Mouse (Mus musculus): Measurements from ENCODE around the gene Itpr3. TPM values are rescaled to one million over a fixed set of nuclear protein-coding genes. Genes with fewer than 3 reads are reported as not detected.

Itpr3 gene
- total and polyA plus RNA-seq, 2 experiments from 2014 or later: 0.89 to 6.9 TPM

GRCm38 (mm10) chr17:27123103-27123502 lies 66.0 kb downstream of the Itpr3 start:
- no peak overlapping the region for H3K27ac ChIP-seq (ENCODE audit: low read depth)
- H3K36me3 ChIP-seq (replicated peaks; ENCODE audit: control insufficient read depth, insufficient read depth, low read length): peaks cover 34% of the 10 kb centered on the region
- H3K4me3 ChIP-seq (ENCODE audit: low read depth, low read length): no peak overlapping the region
- H3K9ac ChIP-seq (replicated peaks; ENCODE audit: low read depth, low read length): no peak overlapping the region
- DNase-seq (ENCODE audit: low spot score) (no peak), ATAC-seq (ENCODE audit: insufficient read depth, low read depth) (no peak)
- 0 out of 2 replicates have a peak, but pooled peaks cover 4% of the 10 kb centered on the region for H3K4me1 ChIP-seq (ENCODE audit: control insufficient read depth, insufficient read depth)
- H3K4me2 ChIP-seq (ENCODE audit: low read depth, low read length): no peak overlapping the region
- TF ChIP-seq EP300 (IDR thresholded peaks at IDR 0.05; ENCODE audit: low read depth): no peak
- no peak for TF ChIP-seq CTCF (IDR thresholded peaks at IDR 0.05; ENCODE audit: low read depth)
- 68% methylated on average over 2 of the region's 2 CpGs for WGBS
- H3K9me3 ChIP-seq (replicated peaks; ENCODE audit: control insufficient read depth, low read length): no peaks in the 10 kb centered on the region
- H3K27me3 ChIP-seq (ENCODE audit: control insufficient read depth, insufficient read depth, low read length): no peaks in the 10 kb centered on the region

DNA sequence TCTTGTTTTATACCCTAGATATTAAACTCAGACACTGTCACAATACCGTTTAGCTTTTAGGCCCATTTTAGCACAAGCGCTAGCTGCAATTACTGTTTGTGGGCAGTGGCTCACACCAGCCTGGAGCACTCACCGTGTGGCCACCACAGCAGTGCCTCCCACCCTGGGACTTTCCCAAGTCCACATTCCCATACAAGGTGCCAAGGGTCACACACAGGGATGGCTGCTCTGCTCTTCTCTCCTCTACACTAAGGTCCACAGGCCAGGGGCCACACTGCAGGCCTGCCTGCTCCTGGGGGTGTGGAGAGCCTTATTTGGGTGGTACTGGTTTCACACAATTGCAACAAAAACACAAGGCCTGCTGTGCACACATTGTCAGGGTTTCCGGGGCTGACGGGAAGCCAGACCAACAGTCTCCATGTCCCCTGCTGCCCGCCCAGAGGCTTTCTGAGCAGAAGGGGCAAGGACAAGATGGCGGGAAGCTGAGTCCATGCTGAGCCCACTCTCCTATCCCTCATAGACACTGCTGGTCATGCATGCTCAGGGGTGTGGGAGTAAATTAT lies 66.8 kb downstream of the Itpr3 start:
- H3K4me3 ChIP-seq (ENCODE audit: low read depth, low read length): no peak overlapping the region
- 84% methylated on average over 7 of the region's 7 CpGs for WGBS
- H3K36me3 ChIP-seq (replicated peaks; ENCODE audit: control insufficient read depth, insufficient read depth, low read length): peaks cover 34% of the 10 kb centered on the region
- no peaks in the 10 kb centered on the region for H3K9me3 ChIP-seq (replicated peaks; ENCODE audit: control insufficient read depth, low read length)
- TF ChIP-seq CTCF (IDR thresholded peaks at IDR 0.05; ENCODE audit: low read depth) (no peak), EP300 (IDR thresholded peaks at IDR 0.05; ENCODE audit: low read depth) (no peak)
- 0 out of 2 replicates have a peak overlapping the region, but pooled peaks have one; percentile 22 for H3K27ac ChIP-seq (ENCODE audit: low read depth)
- H3K4me1 ChIP-seq (ENCODE audit: control insufficient read depth, insufficient read depth): 0 out of 2 replicates have a peak, but pooled peaks cover 4% of the 10 kb centered on the region
- no peak for DNase-seq (ENCODE audit: low spot score)
- H3K9ac ChIP-seq (replicated peaks; ENCODE audit: low read depth, low read length): no peak overlapping the region
- H3K4me2 ChIP-seq (ENCODE audit: low read depth, low read length): no peak overlapping the region
- no peaks in the 10 kb centered on the region for H3K27me3 ChIP-seq (ENCODE audit: control insufficient read depth, insufficient read depth, low read length)
- no peak for ATAC-seq (ENCODE audit: insufficient read depth, low read depth)

- Histone ChIP-seq H3K4me1 (ENCODE audit: control insufficient read depth, insufficient read depth) (0 out of 2 replicates have a peak, but pooled peaks cover 4% of the 10 kb centered on the region), H3K4me2 (ENCODE audit: low read depth, low read length) (no peak overlapping the region), H3K9me3 (replicated peaks; ENCODE audit: control insufficient read depth, low read length) (no peaks in the 10 kb centered on the region), H3K4me3 (ENCODE audit: low read depth, low read length) (no peak overlapping the region), H3K27ac (ENCODE audit: low read depth) (no peak overlapping the region), H3K27me3 (ENCODE audit: control insufficient read depth, insufficient read depth, low read length) (no peaks in the 10 kb centered on the region), H3K36me3 (replicated peaks; ENCODE audit: control insufficient read depth, insufficient read depth, low read length) (peaks cover 34% of the 10 kb centered on the region), H3K9ac (replicated peaks; ENCODE audit: low read depth, low read length) (no peak overlapping the region)
- DNase-seq (ENCODE audit: low spot score): peak; percentile 39
- no peak for TF ChIP-seq EP300 (IDR thresholded peaks at IDR 0.05; ENCODE audit: low read depth)
- TF ChIP-seq CTCF (IDR thresholded peaks at IDR 0.05; ENCODE audit: low read depth): peak; percentile 82
- ATAC-seq (ENCODE audit: insufficient read depth, low read depth): peak; percentile 30; the same call in 1 of the 2 replicates
- WGBS: 40% methylated on average over 12 of the region's 12 CpGs
Observed at GRCm38 (mm10) chr17:27125185-27125584, 68.1 kb downstream of the Itpr3 start.

- TF ChIP-seq CTCF (IDR thresholded peaks at IDR 0.05; ENCODE audit: low read depth) (no peak), EP300 (IDR thresholded peaks at IDR 0.05; ENCODE audit: low read depth) (no peak)
- no peak overlapping the region for H3K9ac ChIP-seq (replicated peaks; ENCODE audit: low read depth, low read length)
- H3K4me2 ChIP-seq (ENCODE audit: low read depth, low read length): no peak overlapping the region
- no peaks in the 10 kb centered on the region for H3K9me3 ChIP-seq (replicated peaks; ENCODE audit: control insufficient read depth, low read length)
- no peak for DNase-seq (ENCODE audit: low spot score)
- H3K27ac ChIP-seq (ENCODE audit: low read depth): no peak overlapping the region
- H3K4me3 ChIP-seq (ENCODE audit: low read depth, low read length): no peak overlapping the region
- 0 out of 2 replicates have a peak, but pooled peaks cover 2% of the 10 kb centered on the region for H3K4me1 ChIP-seq (ENCODE audit: control insufficient read depth, insufficient read depth)
- no peaks in the 10 kb centered on the region for H3K27me3 ChIP-seq (ENCODE audit: control insufficient read depth, insufficient read depth, low read length)
- peaks cover 34% of the 10 kb centered on the region for H3K36me3 ChIP-seq (replicated peaks; ENCODE audit: control insufficient read depth, insufficient read depth, low read length)
- 89% methylated on average over 11 of the region's 11 CpGs for WGBS
- no peak for ATAC-seq (ENCODE audit: insufficient read depth, low read depth)
Observed at GRCm38 (mm10) chr17:27125669-27126202, 68.6 kb downstream of the Itpr3 start.

DNA sequence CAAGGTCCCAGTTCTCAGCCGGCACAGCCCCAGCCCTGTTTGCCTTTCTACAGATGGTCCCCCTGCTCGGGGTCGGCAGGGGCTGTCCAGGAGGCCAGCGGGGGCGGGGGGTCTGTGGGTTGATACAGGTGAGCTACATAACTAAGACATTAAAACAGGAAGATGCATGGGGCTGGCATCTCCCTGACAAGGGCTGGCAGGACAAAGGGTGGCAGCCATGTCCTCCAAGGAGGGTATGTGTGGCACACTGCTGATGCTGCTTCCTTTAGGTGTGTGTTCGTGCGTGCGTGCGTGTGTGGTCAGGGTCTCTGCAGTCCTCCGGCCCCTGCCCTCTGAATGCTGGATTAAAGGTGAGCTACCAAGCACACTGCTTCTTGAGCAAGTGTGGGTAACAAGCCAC lies 69.9 kb downstream of the Itpr3 start:
- Histone ChIP-seq H3K4me3 (ENCODE audit: low read depth, low read length) (no peak overlapping the region), H3K9me3 (replicated peaks; ENCODE audit: control insufficient read depth, low read length) (no peaks in the 10 kb centered on the region), H3K4me1 (ENCODE audit: control insufficient read depth, insufficient read depth) (no peaks in the 10 kb centered on the region), H3K27me3 (ENCODE audit: control insufficient read depth, insufficient read depth, low read length) (no peaks in the 10 kb centered on the region), H3K4me2 (ENCODE audit: low read depth, low read length) (no peak overlapping the region), H3K36me3 (replicated peaks; ENCODE audit: control insufficient read depth, insufficient read depth, low read length) (peaks cover 29% of the 10 kb centered on the region), H3K27ac (ENCODE audit: low read depth) (no peak overlapping the region), H3K9ac (replicated peaks; ENCODE audit: low read depth, low read length) (no peak overlapping the region)
- WGBS: 79% methylated on average over 10 of the region's 10 CpGs
- TF ChIP-seq EP300 (IDR thresholded peaks at IDR 0.05; ENCODE audit: low read depth) (no peak), CTCF (IDR thresholded peaks at IDR 0.05; ENCODE audit: low read depth) (no peak)
- no peak for ATAC-seq (ENCODE audit: insufficient read depth, low read depth)
- DNase-seq (ENCODE audit: low spot score): no peak
